Mouse (Mus musculus) forebrain, postnatal 0 days (tissue): Measurements from ENCODE around the gene Wbp4. TPM values are rescaled to one million over a fixed set of nuclear protein-coding genes. Genes with fewer than 3 reads are reported as not detected.

ENCODE experiments used
- ATAC-seq: fragments of 200-750 bp; cut with Nextera tagmentation; 2 replicates; pipeline ENCODE4 v1.8.0; 2017; ENCODE audit warnings: mild to moderate bottlenecking, moderate library complexity
- DNase-seq: peaks from one replicate; pipeline ENCODE4 v3.0.0-alpha.2; 2015
- H3K27ac ChIP-seq: fragments of 300-500 bp; sonication (generic); 2 replicates; pipeline ENCODE4 v1.5.1; 2014; ENCODE audit warnings: low read depth, mild to moderate bottlenecking, antibody characterized with exemption, low read length, moderate library complexity, mixed read lengths
- H3K27me3 ChIP-seq: fragments of 300-500 bp; sonication (generic); 2 replicates; pipeline ENCODE4 v1.6.1; 2014; ENCODE audit warnings: mild to moderate bottlenecking, low read length, mixed read lengths; ENCODE audit not compliant: insufficient read depth
- H3K36me3 ChIP-seq: fragments of 300-500 bp; sonication (generic); 2 replicates; pipeline ENCODE4 v1.6.1; 2014; ENCODE audit warnings: mild to moderate bottlenecking, moderate library complexity; ENCODE audit not compliant: insufficient read depth
- H3K4me1 ChIP-seq: fragments of 300-500 bp; sonication (generic); 2 replicates; pipeline ENCODE4 v1.6.1; 2014; ENCODE audit warnings: antibody characterized with exemption; ENCODE audit not compliant: insufficient read depth
- H3K4me2 ChIP-seq: fragments of 300-500 bp; sonication (generic); 2 replicates; pipeline ENCODE4 v1.6.1; 2014; ENCODE audit warnings: low read depth, mild to moderate bottlenecking, moderate library complexity
- H3K4me3 ChIP-seq: fragments of 300-500 bp; sonication (generic); 2 replicates; pipeline ENCODE4 v1.5.1; 2014; ENCODE audit warnings: low read depth, low read length, mixed read lengths
- H3K9ac ChIP-seq: fragments of 300-500 bp; sonication (generic); 2 replicates; pipeline ENCODE4 v1.6.1; 2014; ENCODE audit warnings: mild to moderate bottlenecking
- H3K9me3 ChIP-seq: fragments of 300-500 bp; sonication (generic); 2 replicates; pipeline ENCODE4 v1.6.1; 2016; ENCODE audit warnings: low read length
- CTCF ChIP-seq: sonication (generic); IDR thresholded peaks from 2 replicates; pipeline ENCODE4 v1.5.1; 2016; ENCODE audit warnings: antibody characterized with exemption, control low read depth, low read depth
- WGBS: fragments of 180-500 bp; shearing (Covaris S2); extraction: QIAGEN DNeasy Blood & Tissue Kit; methylation state at CpG from one replicate; pipeline ENCODE4 v1.1.7; 2014; 5-methylcytosine and 5-hydroxymethylcytosine counted together
- polyA plus RNA-seq: library from polyadenylated mRNA; unstranded; fragments of >200 nt; fragmentation: Nextera tagmentation; extraction: Ambion mirVana; gene quantifications from 2 replicates; pipeline ENCODE4 v1.2.1, GENCODE M21; 2015
- total RNA-seq: library from RNA; depleted of rRNA; stranded (reverse); fragments of >200 nt; gene quantifications from 2 replicates; pipeline ENCODE4 v1.2.3, GENCODE M21; 2014

Gene Wbp4
- total and polyA plus RNA-seq, 2 experiments from 2014 or later: 44.8 to 50.6 TPM

DNA sequence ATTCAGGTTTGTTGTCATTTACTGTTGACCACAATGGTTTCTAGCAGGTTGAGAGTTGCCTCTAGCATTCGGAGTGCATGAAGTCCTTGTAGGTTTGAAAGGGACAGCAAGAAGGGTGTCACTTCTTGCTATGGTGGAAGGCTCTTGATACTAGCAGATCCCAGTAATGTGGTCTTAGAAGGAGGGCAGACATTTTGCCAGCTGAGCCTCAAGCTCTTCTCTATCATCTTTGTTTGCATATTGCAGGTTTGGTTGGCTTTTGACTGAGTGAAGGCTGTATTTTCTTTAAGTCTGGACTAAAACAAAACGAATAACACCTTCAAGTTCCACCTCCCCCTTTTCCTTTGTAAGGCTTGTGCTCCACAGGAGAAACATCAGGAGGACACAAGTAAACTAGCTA, 35.4 kb upstream of the Wbp4 start:
- H3K4me1 ChIP-seq: no peaks in the 10 kb centered on the region
- H3K9me3 ChIP-seq: no peaks in the 10 kb centered on the region
- no peak for TF ChIP-seq CTCF
- no peak for ATAC-seq
- no peak for DNase-seq
- no peak overlapping the region for H3K4me3 ChIP-seq
- H3K27me3 ChIP-seq: no peaks in the 10 kb centered on the region
- no peaks in the 10 kb centered on the region for H3K36me3 ChIP-seq
- WGBS: 83% methylated on average over 2 of the region's 2 CpGs
- no peak overlapping the region for H3K9ac ChIP-seq
- H3K4me2 ChIP-seq: no peak overlapping the region
- H3K27ac ChIP-seq: no peak overlapping the region

DNA sequence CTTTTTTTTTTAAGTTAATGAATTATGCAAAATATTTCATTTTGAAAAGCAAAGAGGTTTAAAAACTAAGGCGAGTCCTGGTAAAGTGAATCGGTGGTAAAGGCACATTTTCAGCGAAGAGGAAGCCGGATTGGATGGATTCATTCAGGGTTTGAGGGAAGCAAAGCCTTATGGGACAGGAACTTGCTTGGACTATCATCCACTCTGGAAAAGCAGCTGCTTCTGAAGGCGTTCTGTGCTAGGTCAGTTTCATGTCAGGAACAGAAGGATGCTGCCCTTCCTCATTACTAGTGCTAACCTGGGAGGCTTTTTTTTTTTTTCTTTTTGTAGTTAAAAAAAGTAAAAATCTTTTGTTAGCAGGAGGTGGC, 34.9 kb upstream of the Wbp4 start:
- H3K9me3 ChIP-seq: no peaks in the 10 kb centered on the region
- no peak for ATAC-seq
- no peak overlapping the region for H3K4me2 ChIP-seq
- 67% methylated on average over 5 of the region's 5 CpGs for WGBS
- no peaks in the 10 kb centered on the region for H3K4me1 ChIP-seq
- no peaks in the 10 kb centered on the region for H3K36me3 ChIP-seq
- H3K4me3 ChIP-seq: no peak overlapping the region
- no peak for DNase-seq
- no peak overlapping the region for H3K9ac ChIP-seq
- no peak for TF ChIP-seq CTCF
- H3K27ac ChIP-seq: no peak overlapping the region
- no peaks in the 10 kb centered on the region for H3K27me3 ChIP-seq

DNA sequence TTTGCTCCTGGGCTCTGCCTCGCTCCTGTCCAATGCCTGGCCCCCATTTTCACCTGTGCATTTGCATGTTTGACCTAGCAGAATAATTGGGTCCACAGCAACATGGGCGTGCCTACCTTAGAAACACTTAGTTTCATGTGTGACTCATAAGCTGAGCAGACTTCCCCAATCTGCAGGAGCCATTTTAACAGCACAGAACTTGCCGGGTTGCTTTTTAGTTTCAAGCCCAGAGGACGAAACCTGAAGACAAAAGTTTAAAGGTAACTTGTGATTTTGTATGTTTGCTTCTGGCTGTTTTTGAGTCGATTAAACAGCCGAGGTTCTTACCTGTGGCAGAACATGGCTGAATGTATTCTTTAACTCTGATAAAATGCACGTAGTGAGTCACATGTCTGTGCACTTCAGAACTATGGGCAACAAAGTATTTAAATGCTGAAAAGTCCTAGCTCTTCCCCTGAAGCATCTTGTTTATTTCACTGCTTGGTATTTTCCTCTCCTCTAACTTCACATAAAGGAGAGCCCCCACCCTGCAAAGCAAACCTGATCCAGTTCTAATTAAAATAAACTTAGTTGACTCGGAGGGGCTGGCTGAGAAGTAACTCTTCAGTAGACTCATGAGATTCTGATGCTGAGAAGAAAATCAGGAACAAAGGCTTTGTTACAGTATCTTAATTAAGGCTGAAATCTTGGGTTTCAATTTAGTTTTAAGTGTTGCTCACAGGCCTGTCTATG, 34.4 kb upstream of the Wbp4 start:
- no peak for DNase-seq
- TF ChIP-seq CTCF: no peak
- Histone ChIP-seq H3K9ac (no peak overlapping the region), H3K9me3 (no peaks in the 10 kb centered on the region), H3K27ac (no peak overlapping the region), H3K4me2 (no peak overlapping the region), H3K4me1 (no peaks in the 10 kb centered on the region), H3K4me3 (no peak overlapping the region), H3K36me3 (no peaks in the 10 kb centered on the region), H3K27me3 (no peaks in the 10 kb centered on the region)
- WGBS: 68% methylated on average over 8 of the region's 8 CpGs
- no peak for ATAC-seq

DNA sequence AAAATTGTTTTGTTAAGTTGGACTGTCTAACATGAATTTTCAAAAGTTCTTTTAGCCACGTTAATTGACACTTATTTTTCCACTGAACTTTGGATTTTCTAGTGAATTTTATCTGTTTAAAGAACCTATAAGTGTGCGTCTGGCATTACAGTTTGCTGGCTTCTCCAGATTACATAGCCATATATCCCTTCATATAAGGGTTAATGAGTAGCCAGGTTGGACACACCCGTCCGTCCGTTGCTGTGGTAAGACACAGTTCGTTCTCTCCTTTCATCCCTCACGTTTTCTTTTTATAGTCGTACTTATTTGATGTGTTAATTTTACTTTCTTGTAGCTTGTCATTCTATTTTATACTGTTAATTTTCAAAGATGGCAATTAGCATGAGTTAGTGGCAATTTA, 33.8 kb upstream of the Wbp4 start:
- WGBS: 73% methylated on average over 8 of the region's 8 CpGs
- no peak for ATAC-seq
- Histone ChIP-seq H3K4me3 (no peak overlapping the region), H3K9ac (no peak overlapping the region), H3K36me3 (no peaks in the 10 kb centered on the region), H3K4me2 (no peak overlapping the region), H3K27me3 (no peaks in the 10 kb centered on the region), H3K4me1 (no peaks in the 10 kb centered on the region), H3K27ac (no peak overlapping the region), H3K9me3 (no peaks in the 10 kb centered on the region)
- no peak for TF ChIP-seq CTCF
- no peak for DNase-seq

DNA sequence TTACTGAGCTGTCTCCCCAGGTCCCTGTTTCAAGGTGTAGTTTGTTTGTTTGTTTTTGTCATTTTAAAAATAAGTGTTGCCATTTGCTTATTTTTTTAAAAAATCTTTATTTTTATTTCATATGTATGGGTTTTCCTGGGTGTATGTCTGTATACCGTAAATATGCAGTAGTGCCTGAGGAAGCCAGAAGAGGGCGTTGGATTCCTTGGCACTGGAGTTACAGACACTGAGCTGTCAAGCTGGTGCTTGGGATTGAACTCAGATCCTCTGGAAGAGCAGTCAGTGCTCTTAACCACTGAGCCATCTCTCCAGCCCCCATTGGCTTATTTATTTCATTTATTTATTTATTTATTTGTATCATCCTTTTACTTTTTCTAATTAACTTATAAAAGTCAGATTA, 32.6 kb upstream of the Wbp4 start:
- Histone ChIP-seq H3K4me1 (no peaks in the 10 kb centered on the region), H3K9ac (no peak overlapping the region), H3K36me3 (no peaks in the 10 kb centered on the region), H3K27me3 (no peaks in the 10 kb centered on the region), H3K4me3 (no peak overlapping the region), H3K27ac (no peak overlapping the region), H3K9me3 (no peaks in the 10 kb centered on the region), H3K4me2 (no peak overlapping the region)
- no peak for ATAC-seq
- TF ChIP-seq CTCF: no peak
- 71% methylated on average over 2 of the region's 2 CpGs for whole genome bisulfite sequencing
- no peak for DNase-seq

DNA sequence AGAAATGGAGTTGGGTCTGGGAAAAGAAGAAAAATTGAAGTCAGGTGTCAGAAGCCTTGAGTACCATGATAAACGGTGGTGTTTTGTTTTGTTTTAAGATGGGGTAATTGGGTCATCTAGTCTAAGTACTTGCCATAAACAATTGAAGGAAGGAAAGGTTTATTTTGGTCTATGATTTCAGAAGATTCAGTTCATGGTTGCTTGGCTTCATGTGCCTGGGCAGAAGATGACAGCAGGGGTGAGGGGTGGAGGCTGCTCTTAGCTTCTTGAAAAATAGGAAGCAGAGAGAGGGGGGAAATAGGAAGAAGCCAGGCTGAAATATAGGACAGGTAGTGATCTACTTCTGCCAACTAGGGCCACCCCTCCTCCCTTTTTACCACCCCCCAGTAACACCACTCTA, 30.2 kb upstream of the Wbp4 start:
- WGBS: 78% methylated on average over 1 of the region's 1 CpGs
- H3K27me3 ChIP-seq: no peaks in the 10 kb centered on the region
- ATAC-seq (no peak), DNase-seq (no peak)
- H3K36me3 ChIP-seq: no peaks in the 10 kb centered on the region
- no peak for TF ChIP-seq CTCF
- H3K4me2 ChIP-seq: no peak overlapping the region
- H3K9me3 ChIP-seq: no peaks in the 10 kb centered on the region
- H3K27ac ChIP-seq: no peak overlapping the region
- H3K4me3 ChIP-seq: no peak overlapping the region
- H3K9ac ChIP-seq: no peak overlapping the region
- no peaks in the 10 kb centered on the region for H3K4me1 ChIP-seq

DNA sequence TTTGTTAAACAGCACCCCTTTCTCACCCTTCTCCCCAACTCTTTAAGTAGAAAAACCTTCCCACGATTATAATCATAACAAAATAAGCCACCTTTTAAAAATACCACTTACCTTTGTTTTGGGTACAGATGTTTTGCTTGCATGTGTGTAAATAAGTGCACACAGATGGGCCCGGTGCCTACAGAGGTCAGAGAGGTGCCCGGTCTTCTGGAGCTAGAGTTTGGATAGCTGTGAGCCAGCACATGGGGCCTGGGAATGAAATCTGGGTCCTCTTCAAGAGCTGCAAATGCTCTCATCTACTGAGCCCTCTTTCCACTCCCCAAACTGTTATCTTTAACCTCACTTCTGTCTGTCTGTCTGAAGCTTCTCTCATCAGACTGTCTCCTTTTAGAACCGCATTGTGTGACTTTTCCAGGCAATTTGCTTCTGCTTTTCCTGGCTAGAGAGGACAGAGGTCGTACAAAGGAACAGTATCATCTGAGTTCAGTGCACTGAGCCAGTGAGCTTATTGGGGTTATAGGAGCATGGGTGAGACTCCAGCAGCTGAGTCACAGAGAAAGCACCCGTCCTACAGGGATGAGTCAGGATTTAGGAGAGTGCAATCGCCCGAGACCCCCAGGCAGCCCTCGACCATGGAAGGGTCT, 27.5 kb upstream of the Wbp4 start:
- no peak for DNase-seq
- Histone ChIP-seq H3K4me3 (no peak overlapping the region), H3K9ac (no peak overlapping the region), H3K4me1 (no peaks in the 10 kb centered on the region), H3K36me3 (no peaks in the 10 kb centered on the region), H3K27ac (no peak overlapping the region), H3K4me2 (no peak overlapping the region), H3K27me3 (no peaks in the 10 kb centered on the region), H3K9me3 (no peaks in the 10 kb centered on the region)
- whole genome bisulfite sequencing: 83% methylated on average over 9 of the region's 9 CpGs
- no peak for TF ChIP-seq CTCF
- ATAC-seq: no peak
